Mouse (Mus musculus) CD4-positive, CD25-positive, alpha-beta regulatory T cell, adult 2 months (primary cell): ENCODE data around the gene Cenpw.

Experiments used
- DNase-seq: peaks from one replicate; pipeline ENCODE4 v3.0.0-alpha.2; 2012; ENCODE audit warnings: low read depth, low spot score

The Cenpw gene

DNA sequence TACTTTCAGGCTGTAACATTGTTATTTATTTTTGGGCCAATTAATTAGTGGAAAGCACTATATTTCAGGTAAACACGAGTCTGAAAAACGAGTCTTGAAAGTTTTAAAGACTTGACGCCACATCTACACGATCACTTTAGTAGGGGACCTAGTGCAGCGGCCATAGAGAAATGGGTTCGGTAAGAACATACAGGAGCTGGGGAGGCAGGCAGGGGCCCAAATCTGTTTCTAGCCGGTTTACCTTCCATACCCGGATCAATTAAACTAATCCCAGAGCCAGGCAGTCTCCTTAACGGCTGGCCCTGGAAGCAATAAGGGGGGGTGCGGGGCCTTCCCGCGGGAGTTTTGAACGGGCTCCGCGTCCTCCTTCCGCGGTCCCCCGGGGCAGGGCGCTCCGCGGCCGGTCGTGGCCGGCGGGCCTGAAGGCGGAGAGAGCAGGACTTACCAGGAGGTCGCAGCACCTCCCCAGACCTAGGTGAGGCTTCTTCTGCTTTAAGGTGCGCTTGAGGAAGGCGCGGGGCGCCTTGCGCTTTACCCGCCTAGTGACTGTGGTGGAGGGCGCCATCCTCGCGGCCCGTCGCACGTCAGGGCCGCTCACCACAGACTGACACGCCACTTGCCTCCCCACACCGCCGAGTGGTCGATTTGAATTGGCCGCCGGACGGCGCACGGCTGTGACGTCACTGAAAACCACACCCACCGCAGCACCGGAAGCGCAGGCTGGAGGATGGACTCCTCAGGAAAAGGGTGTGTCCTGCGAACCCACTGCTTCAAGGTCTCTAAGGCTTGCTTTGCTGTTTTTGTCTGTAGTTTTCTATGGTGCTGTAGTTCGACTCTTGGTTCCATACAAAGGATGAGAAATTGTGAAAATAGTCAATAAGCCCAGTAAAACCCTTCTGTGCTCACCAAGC, at the start of gene Cenpw:
Cenpw (minus strand) TSS at position 645 of the 911 bp plus-strand sequence.
- DNase-seq, result peak; percentile 94

DNA sequence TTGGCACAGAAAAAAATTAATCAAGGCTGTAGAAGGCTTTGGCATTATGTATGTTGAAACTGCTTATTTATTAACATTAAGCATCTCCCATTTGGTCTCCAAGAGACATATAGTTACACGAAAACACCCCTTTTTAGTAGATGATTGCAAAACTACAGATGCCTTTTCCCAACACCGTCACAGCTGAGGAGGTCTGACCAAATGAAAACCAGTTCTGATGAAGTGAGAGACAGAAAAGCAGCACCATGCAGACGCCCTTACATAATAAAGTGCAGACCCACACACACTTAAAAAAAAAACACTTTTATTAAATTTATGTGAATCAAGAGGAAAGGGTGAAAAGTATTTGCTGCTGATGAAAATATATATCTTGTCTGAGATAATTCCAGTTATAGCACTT, 49.3 kb upstream of the Cenpw start:
- DNase-seq, result no peak

GRCm38 (mm10) chr10:30199501-30199900, 859 bp downstream of the Cenpw start:
- DNase-seq, result peak; percentile 38

GRCm38 (mm10) chr10:30167700-30168099, 32.7 kb downstream of the Cenpw start:
- no peak for DNase-seq
